ENCODE assay signal across 8 mouse cellular contexts in genomic region chr11:115266400-115266778, GRCm38 (mm10). TPM values are rescaled to one million over a fixed set of nuclear protein-coding genes. Genes with fewer than 3 reads are reported as not detected.
DNase-seq lines count a peak whose midpoint lies in the region; ATAC-seq and TF ChIP-seq lines count a peak whose summit lies in the region.

No protein-coding gene starts in this region.

- ATAC-seq in kidney, postnatal 0 days (replicated peaks; ENCODE audit: low FRiP score, low read depth) = no peak
- ATAC-seq in hindbrain, embryonic 14.5 days (ENCODE audit: low FRiP score) = no peak
- ATAC-seq in midbrain, postnatal 0 days (ENCODE audit: low FRiP score) = no peak
- ATAC-seq in CD4-positive, CD25-positive, alpha-beta regulatory T cell, adult 4 months = no peak

- WGBS in kidney, postnatal 0 days = 2% methylated on average over 22 of the region's 22 CpGs
- 3% methylated on average over 22 of the region's 22 CpGs for WGBS in hindbrain, embryonic 14.5 days
- 2% methylated on average over 21 of the region's 22 CpGs for WGBS in midbrain, postnatal 0 days

- peaks cover 14% of the 10 kb centered on the region; the same call in 1 of the 2 replicates for H3K4me1 ChIP-seq in kidney, postnatal 0 days (replicated peaks; ENCODE audit: insufficient read depth, low read length)
- peaks cover 9% of the 10 kb centered on the region for H3K4me1 ChIP-seq in hindbrain, embryonic 14.5 days (replicated peaks; ENCODE audit: control insufficient read depth, insufficient read depth, low read length)
- peaks cover 7% of the 10 kb centered on the region; the same call in 1 of the 2 replicates for H3K4me1 ChIP-seq in midbrain, postnatal 0 days (ENCODE audit: insufficient read depth, low read length)

- H3K27me3 ChIP-seq in kidney, postnatal 0 days (ENCODE audit: insufficient read depth, low read length) = peaks cover 55% of the 10 kb centered on the region
- H3K27me3 ChIP-seq in hindbrain, embryonic 14.5 days (ENCODE audit: control insufficient read depth, insufficient read depth, low read length) = peaks cover 83% of the 10 kb centered on the region
- peaks cover 61% of the 10 kb centered on the region for H3K27me3 ChIP-seq in midbrain, postnatal 0 days (ENCODE audit: insufficient read depth, low read length)

- DNase-seq in kidney, postnatal 0 days (ENCODE audit: low spot score) = no peak
- no peak for DNase-seq in kidney, postnatal 25 days
- peak; percentile 62 to 67 for DNase-seq in cerebellum, postnatal 10 days
- no peak for DNase-seq in hindbrain, embryonic 14.5 days (ENCODE audit: low spot score)
- no peak for DNase-seq in midbrain, postnatal 0 days (ENCODE audit: low spot score)
- DNase-seq in thymus, postnatal 4 days = no peak
- no peak for DNase-seq in right cerebral cortex, adult 18-20 months

- H3K4me3 ChIP-seq in kidney, postnatal 0 days (replicated peaks; ENCODE audit: low read depth, low read length) = peak overlapping the region; percentile 31
- peak overlapping the region; percentile 29 for H3K4me3 ChIP-seq in hindbrain, embryonic 14.5 days (replicated peaks; ENCODE audit: low read length)
- H3K4me3 ChIP-seq in midbrain, postnatal 0 days (ENCODE audit: low read depth, low read length) = peak overlapping the region; percentile 35

- H3K27ac ChIP-seq in kidney, postnatal 0 days = no peak overlapping the region
- no peak overlapping the region for H3K27ac ChIP-seq in hindbrain, embryonic 14.5 days
- H3K27ac ChIP-seq in midbrain, postnatal 0 days (ENCODE audit: low read depth, low read length) = no peak overlapping the region

- no peaks in the 10 kb centered on the region for H3K36me3 ChIP-seq in kidney, postnatal 0 days (ENCODE audit: insufficient read depth, low read length)
- peaks cover 20% of the 10 kb centered on the region for H3K36me3 ChIP-seq in hindbrain, embryonic 14.5 days (replicated peaks; ENCODE audit: control insufficient read depth, insufficient read depth)
- peaks cover 19% of the 10 kb centered on the region for H3K36me3 ChIP-seq in midbrain, postnatal 0 days (ENCODE audit: insufficient read depth, low read length)

- no peaks in the 10 kb centered on the region for H3K9me3 ChIP-seq in kidney, postnatal 0 days (replicated peaks; ENCODE audit: low read length)
- H3K9me3 ChIP-seq in hindbrain, embryonic 14.5 days (ENCODE audit: control insufficient read depth, low read length) = no peaks in the 10 kb centered on the region
- H3K9me3 ChIP-seq in midbrain, postnatal 0 days (ENCODE audit: low read length) = no peaks in the 10 kb centered on the region

- no peak for TF ChIP-seq CTCF in kidney, postnatal 0 days (IDR thresholded peaks at IDR 0.05; ENCODE audit: low read depth)
- no peak for TF ChIP-seq CTCF in midbrain, postnatal 0 days (IDR thresholded peaks at IDR 0.05)

- H3K4me2 ChIP-seq in kidney, postnatal 0 days (ENCODE audit: low read length) = peak overlapping the region; percentile 60
- peak overlapping the region; percentile 57 for H3K4me2 ChIP-seq in hindbrain, embryonic 14.5 days (replicated peaks)
- H3K4me2 ChIP-seq in midbrain, postnatal 0 days (ENCODE audit: low read depth, low read length, poor library complexity, severe bottlenecking) = peak overlapping the region; percentile 72

- no peak overlapping the region for H3K9ac ChIP-seq in kidney, postnatal 0 days (ENCODE audit: low read depth, low read length)
- no peak overlapping the region for H3K9ac ChIP-seq in hindbrain, embryonic 14.5 days
- peak overlapping the region; percentile 46 for H3K9ac ChIP-seq in midbrain, postnatal 0 days (replicated peaks; ENCODE audit: low read length, poor library complexity, severe bottlenecking)

RNA-seq across cellular contexts. Expression of gene Grin2c, which starts 0.7 kb away (rescaled TPM):
- not detected in 2 replicates for polyA plus RNA-seq in kidney, postnatal 0 days (2015; fragmentation: Nextera tagmentation; extraction: Ambion mirVana)
- 0.33 and 0.35 TPM in 2 replicates for polyA plus RNA-seq in hindbrain, embryonic 14.5 days (2014; fragmentation: Nextera tagmentation; extraction: Ambion mirVana)
- 2.9 and 4.1 TPM in 2 replicates for total RNA-seq in midbrain, postnatal 0 days (2014; rRNA removed)
- 0.59 and 0.75 TPM in 2 replicates for polyA plus RNA-seq in midbrain, postnatal 0 days (2015; fragmentation: Nextera tagmentation; extraction: Ambion mirVana)
- not detected for polyA plus RNA-seq in CD4-positive, CD25-positive, alpha-beta regulatory T cell, adult 4 months (2017; shearing (Covaris generic))

RNA-seq across cellular contexts. Expression of gene Fdxr, which starts 10.5 kb away (rescaled TPM):
- 10.0 and 12.2 TPM in 2 replicates for polyA plus RNA-seq in kidney, postnatal 0 days (2015; fragmentation: Nextera tagmentation; extraction: Ambion mirVana)
- 15.2 TPM in 2 replicates for polyA plus RNA-seq in hindbrain, embryonic 14.5 days (2014; fragmentation: Nextera tagmentation; extraction: Ambion mirVana)
- total RNA-seq in midbrain, postnatal 0 days (2014; rRNA removed) = 17.7 and 18.8 TPM in 2 replicates
- polyA plus RNA-seq in midbrain, postnatal 0 days (2015; fragmentation: Nextera tagmentation; extraction: Ambion mirVana) = 14.8 and 16.7 TPM in 2 replicates
- polyA plus RNA-seq in CD4-positive, CD25-positive, alpha-beta regulatory T cell, adult 4 months (2017; shearing (Covaris generic)) = 10 to 100 TPM; 21.6 to 26.8 TPM

RNA-seq across cellular contexts. Expression of gene Fads6, which starts 31.1 kb away (rescaled TPM):
- 0.92 and 1.1 TPM in 2 replicates for polyA plus RNA-seq in kidney, postnatal 0 days (2015; fragmentation: Nextera tagmentation; extraction: Ambion mirVana)
- 1.4 and 1.5 TPM in 2 replicates for polyA plus RNA-seq in hindbrain, embryonic 14.5 days (2014; fragmentation: Nextera tagmentation; extraction: Ambion mirVana)
- total RNA-seq in midbrain, postnatal 0 days (2014; rRNA removed) = 10.2 and 10.6 TPM in 2 replicates
- polyA plus RNA-seq in midbrain, postnatal 0 days (2015; fragmentation: Nextera tagmentation; extraction: Ambion mirVana) = 1.4 and 1.6 TPM in 2 replicates
- polyA plus RNA-seq in CD4-positive, CD25-positive, alpha-beta regulatory T cell, adult 4 months (2017; shearing (Covaris generic)) = 1 to 10 TPM; 1.1 to 1.6 TPM

RNA-seq across cellular contexts. Expression of gene Otop2, which starts 40.6 kb away (rescaled TPM):
- not detected in 2 replicates for polyA plus RNA-seq in kidney, postnatal 0 days (2015; fragmentation: Nextera tagmentation; extraction: Ambion mirVana)
- 0.08 and 0.14 TPM in 2 replicates for polyA plus RNA-seq in hindbrain, embryonic 14.5 days (2014; fragmentation: Nextera tagmentation; extraction: Ambion mirVana)
- total RNA-seq in midbrain, postnatal 0 days (2014; rRNA removed) = 0.05 and 1.5 TPM in 2 replicates
- polyA plus RNA-seq in midbrain, postnatal 0 days (2015; fragmentation: Nextera tagmentation; extraction: Ambion mirVana) = 0.15 and 0.22 TPM in 2 replicates
- not detected for polyA plus RNA-seq in CD4-positive, CD25-positive, alpha-beta regulatory T cell, adult 4 months (2017; shearing (Covaris generic))

RNA-seq across cellular contexts. Expression of gene Ush1g, which starts 55.5 kb away (rescaled TPM):
- polyA plus RNA-seq in kidney, postnatal 0 days (2015; fragmentation: Nextera tagmentation; extraction: Ambion mirVana) = 0.05 TPM in 1 of 2 replicates, not detected in the other
- 0.15 TPM in 1 of 2 replicates, not detected in the other for polyA plus RNA-seq in hindbrain, embryonic 14.5 days (2014; fragmentation: Nextera tagmentation; extraction: Ambion mirVana)
- 0.14 TPM in 1 of 2 replicates, not detected in the other for total RNA-seq in midbrain, postnatal 0 days (2014; rRNA removed)
- 0.21 and 0.32 TPM in 2 replicates for polyA plus RNA-seq in midbrain, postnatal 0 days (2015; fragmentation: Nextera tagmentation; extraction: Ambion mirVana)
- polyA plus RNA-seq in CD4-positive, CD25-positive, alpha-beta regulatory T cell, adult 4 months (2017; shearing (Covaris generic)) = not detected

Comparison
In these comparisons a context has a peak if more than half of its experiments do, and no peak if none do; other contexts are left out.
1. DNase-seq: peak in cerebellum, postnatal 10 days (2 of 2); none in kidney, postnatal 0 days (single experiment), kidney, postnatal 25 days (0 of 2), hindbrain, embryonic 14.5 days (single experiment), midbrain, postnatal 0 days (single experiment), thymus, postnatal 4 days (single experiment) and right cerebral cortex, adult 18-20 months (single experiment).
2. Peak in every context shown above with its lines, with median percentiles within 50 percentile points of each other: H3K4me2 ChIP-seq and H3K4me3 ChIP-seq.